Mouse (Mus musculus) embryo, embryonic 11.5 days (tissue): ENCODE results near the gene Rhov.

Experiments
- DNase-seq: peaks from one replicate; pipeline ENCODE4 v3.0.0-alpha.2; 2012; ENCODE audit warnings: low read depth, low spot score

The Rhov gene

DNA sequence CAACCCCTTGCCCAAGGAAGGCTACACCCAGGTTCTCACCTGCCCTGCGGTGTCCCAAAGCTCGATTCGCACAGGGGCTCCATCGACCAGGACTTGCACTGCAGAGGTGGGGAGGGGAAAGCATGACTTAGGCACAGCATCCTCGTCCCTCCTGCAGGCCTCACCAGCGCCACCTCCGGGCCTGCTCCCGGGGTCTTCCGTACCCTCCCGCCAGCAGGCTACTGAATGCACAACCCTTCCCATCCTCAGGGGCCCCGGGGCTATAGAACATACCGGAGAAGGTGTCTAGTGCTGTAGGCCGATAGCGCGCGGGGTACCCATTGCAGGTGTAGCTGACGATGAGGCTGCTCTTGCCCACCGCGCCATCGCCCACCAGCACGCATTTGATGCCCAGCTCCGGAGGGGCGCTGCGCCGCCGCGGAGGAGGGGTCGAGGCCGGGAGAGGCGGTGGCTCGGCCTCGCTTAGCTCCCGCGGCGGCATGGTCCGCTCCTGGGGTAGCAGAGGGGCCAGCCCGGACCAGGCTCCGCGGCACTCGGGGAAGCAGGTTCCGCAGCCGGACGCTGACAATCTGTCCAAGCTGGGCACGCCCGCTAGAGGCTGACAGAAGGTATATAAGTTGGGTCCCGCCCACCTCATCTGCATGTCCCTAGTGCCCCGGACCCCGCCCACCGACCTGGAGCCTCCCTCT lies at the start of gene Rhov:
Gene Rhov (minus strand): TSS at position 630 of the 689 bp plus-strand sequence.
- DNase-seq = peak; percentile 40

- DNase-seq = no peak
Measured at GRCm38 (mm10) chr2:119320571-119320970, 49.5 kb upstream of the Rhov start.

DNA sequence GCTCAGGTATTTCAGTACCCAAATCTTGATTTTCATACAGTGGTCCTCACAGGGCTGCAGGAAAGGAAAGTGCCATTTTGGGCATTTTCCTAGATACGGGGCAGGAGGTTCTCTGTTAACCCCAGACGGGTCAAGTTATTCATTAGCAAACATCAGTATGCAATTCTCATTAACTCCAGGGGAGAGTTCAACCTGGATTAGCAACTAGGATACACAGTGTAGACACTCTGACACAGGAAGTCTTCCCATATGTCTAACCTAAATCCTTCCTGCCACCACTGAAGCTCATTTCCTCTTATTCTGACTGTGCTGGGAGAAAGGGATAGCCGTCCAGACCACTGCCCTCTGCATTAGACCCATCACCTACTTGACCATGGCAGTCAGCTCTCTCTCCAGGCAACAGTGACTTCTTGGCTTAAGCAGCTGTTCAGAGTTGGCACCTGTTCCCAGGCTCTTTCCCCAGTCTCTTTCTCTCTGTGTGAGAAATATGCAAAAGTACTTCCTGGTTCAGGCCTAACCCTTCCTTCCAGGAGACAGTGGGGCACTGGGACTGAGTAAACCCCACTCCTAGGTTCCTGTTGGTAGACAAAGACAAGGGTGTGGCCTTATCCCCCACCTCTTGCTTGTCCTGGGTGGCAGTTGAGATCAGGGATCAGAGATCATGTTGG lies 47.1 kb upstream of the Rhov start:
- no peak for DNase-seq

DNA sequence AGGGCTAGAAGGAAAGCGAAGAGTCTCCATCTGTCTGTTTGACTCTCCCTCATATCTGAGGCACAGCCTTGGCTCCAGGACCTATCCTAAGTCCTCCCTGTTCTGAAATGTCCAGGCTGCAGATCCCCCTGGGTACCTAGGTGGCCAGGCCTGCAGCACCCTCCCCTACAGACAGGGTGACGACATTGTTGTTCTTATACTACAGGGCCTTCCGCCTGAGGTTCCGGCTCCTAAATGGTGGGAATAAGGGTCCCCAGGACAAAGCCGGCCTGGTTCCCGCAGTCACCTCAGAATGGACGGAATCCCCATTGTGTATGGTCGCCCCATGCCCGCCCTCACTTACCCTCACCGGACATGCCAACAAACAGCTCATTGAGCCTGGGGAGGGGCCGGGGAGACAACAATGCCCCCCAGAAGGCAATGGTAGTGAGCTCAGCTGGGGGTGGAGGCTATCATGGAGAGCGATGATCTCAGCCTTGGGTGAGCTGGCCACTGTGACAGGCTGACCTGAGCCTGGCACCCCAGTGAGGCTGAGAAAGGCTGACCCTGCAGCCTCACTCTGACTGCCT lies 43.8 kb upstream of the Rhov start:
- DNase-seq = no peak

GRCm38 (mm10) chr2:119313780-119314479 lies 42.9 kb upstream of the Rhov start:
- DNase-seq = no peak

DNA sequence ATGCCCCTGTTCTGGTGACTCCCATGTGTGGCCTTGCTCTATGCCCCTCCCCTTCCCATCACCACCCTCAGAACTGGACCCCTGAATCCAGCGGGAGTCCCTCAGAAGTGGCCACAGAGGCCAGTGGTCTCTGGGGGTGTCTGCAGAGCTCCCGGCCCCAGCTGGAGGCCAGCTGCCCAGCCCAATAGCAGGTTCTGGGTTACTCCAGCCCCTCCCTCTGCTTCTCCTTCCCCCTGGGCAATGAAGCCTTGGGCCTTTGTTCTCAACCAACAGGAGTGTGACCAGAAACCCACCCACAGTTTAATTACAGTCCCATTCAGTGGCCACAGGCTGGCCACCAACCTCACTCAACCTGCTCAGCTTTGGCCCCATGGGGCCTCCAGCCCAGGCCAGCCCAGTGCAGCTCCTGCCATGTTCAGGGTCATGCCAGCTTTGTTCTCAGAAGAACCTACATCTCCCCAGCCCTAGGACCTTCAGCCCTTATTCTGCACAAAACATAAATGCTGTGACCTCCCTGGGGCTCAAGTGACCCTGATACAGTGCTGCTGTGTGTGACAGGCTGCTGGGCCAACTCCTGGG lies 41.4 kb upstream of the Rhov start:
- DNase-seq = no peak

DNA sequence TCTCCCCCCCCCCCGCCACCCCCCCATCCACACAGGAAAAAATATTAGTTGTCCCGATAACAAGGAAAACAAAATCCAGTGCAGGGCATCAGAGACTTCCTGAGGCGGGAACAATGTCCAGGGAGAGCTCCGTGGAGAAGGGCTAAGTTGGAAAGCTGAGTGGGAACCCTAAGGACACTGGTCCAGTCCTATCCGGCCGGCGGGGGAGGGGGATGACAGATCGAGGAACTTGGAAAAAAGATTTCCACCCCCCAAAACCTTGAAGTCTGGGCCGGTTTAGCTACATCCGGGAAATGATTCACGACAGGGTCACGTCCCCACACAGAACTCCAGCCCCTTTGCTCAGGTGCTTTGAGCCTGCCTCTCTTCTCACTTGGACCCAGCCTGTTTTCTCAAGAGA lies 40.5 kb upstream of the Rhov start:
- no peak for DNase-seq

DNA sequence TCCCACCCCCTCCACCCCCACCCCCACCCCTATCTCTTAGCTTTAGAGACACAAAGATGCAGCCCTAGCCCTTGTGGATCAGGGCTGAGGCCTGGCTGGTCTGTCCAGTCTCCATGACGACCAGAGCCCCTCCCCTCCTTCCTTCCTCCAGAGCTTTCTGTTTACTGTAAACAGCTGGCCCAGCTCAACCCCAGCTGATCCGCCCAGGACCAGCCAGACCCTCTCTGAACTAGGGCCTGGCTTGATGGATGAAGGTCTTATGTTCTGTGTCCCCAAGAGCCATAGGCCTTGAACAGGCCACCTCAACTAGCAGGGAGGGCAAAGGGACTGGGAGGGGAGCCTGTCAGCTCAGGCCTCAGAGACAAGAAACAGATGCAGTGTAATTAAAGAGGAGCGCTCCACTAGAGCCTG lies 33.7 kb upstream of the Rhov start:
- DNase-seq = no peak

GRCm38 (mm10) chr2:119304391-119304790 lies 33.3 kb upstream of the Rhov start:
- no peak for DNase-seq

- no peak for DNase-seq
Measured at GRCm38 (mm10) chr2:119302876-119303275, 31.8 kb upstream of the Rhov start.

DNA sequence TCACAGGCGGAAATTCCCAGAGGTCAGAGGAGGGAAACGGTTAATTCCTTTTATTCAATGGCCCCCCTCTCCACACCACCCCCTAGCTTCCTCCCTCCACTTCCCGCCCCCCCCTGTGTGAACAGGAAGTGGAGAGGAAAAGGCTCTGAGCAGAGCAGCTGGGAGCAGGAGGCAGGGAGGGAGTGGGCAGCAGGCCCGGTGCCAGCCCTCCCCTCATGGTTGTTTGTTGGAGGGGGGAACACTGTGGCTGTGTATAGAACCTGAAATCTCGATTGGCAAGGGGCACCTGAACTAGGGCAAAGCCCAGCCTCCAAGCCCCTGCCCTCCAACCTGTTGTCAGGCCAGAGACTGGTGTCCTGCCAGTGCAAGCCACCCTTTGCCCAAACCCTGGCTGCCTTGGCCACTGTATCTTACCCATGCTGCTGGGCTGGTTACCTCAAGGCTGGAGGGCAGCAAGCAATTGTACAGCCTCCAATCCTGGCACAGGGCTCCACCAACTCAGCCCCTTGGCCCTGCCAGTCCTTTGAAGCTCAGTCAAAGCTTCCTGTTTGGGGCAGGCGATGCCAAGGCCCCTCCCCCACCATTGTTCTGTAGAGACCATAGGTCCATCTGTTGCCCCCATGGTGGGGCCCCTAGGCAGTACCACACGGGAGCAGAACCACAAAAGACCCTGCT lies 29.9 kb upstream of the Rhov start:
- DNase-seq = no peak

GRCm38 (mm10) chr2:119299981-119300818 lies 29.1 kb upstream of the Rhov start:
- DNase-seq = peak; percentile 76

DNA sequence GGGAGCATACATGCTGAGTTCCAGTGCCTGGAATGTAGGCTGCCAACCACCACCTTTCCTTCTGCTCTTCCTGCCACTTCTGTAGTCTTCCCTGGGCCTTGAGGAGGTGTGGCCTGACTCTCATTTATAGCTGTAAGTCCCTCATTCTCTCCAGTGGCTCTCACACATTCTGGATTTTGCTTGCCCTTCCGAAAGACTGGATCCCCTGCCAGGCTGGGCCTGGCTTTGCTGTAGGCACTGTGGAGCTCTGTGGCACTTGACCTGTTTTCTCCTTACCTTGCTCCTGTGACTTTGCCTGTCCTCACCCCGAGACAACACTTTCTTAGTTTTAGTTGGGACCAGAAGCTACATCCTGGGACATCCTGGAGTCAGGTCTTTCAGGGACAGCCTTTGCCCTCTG lies 27.8 kb upstream of the Rhov start:
- DNase-seq = no peak

- no peak for DNase-seq
Measured at GRCm38 (mm10) chr2:119298330-119298729, 27.3 kb upstream of the Rhov start.

DNA sequence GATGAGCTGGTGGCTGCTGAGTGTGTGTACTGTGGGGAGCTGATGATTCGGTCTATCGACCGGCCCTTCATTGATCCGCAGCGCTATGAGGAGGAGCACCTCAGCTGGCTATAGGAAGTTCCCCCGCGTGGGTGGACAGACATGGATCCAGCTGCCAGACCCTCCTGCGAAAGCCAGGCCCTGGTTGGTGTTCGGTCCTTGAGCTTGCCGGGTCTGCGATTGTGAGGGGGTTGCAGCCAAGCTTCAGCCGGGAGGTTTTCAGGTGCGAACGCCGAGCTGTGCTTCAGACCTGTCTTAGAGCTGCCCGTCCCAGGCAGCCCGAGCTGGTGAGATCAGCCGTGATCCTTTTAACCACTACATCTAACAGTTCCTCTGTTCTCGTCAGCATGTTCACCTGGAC lies 26.4 kb upstream of the Rhov start:
- no peak for DNase-seq

DNA sequence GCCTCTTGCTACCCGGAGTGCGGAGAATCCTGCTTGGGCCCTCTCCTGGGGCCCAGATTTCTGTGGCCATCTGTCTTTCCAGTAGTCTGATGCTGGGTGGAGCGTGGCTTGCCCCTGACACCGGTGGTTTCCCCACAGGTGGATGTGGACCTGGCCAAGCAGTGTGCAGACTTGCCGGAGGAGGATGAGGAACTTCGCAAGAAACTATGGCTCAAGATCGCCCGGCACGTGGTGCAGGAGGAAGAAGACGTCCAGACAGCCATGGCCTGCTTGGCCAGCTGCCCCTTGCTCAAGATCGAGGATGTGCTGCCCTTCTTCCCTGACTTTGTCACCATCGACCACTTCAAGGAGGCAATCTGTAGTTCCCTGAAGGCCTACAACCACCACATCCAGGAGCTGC lies 25.7 kb upstream of the Rhov start:
- no peak for DNase-seq

DNA sequence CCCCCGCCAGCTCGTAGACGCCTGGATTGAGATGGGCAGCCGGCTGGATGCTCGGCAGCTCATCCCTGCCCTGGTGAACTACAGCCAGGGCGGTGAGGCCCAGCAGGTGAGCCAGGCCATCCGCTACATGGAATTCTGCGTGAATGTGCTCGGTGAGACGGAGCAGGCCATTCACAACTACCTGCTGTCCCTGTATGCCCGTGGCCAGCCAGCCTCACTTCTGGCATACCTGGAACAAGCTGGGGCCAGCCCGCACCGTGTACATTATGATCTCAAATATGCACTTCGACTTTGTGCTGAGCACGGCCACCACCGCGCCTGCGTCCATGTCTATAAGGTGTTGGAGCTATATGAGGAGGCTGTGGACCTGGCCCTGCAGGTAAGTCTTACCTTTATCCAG lies 23.3 kb upstream of the Rhov start:
- no peak for DNase-seq

DNA sequence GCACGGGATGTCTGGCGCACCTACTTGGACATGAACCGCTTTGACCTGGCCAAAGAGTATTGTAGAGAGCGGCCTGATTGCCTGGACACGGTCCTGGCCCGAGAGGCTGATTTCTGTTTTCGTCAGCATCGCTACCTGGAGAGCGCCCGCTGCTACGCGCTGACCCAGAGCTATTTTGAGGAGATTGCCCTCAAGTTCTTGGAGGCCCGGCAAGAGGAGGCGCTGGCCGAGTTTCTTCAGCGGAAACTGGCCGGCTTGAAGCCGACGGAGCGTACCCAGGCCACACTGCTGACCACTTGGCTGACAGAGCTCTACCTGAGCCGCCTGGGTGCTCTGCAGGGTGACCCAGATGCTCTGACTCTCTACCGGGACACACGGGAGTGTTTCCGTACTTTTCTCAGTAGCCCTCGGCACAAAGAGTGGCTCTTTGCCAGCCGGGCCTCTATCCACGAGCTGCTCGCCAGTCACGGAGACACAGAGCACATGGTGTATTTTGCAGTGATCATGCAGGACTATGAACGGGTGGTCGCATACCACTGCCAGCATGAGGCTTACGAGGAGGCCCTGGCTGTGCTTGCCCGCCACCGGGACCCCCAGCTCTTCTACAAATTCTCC lies 22.8 kb upstream of the Rhov start:
- no peak for DNase-seq

GRCm38 (mm10) chr2:119293311-119293710 lies 22.2 kb upstream of the Rhov start:
- DNase-seq = no peak

DNA sequence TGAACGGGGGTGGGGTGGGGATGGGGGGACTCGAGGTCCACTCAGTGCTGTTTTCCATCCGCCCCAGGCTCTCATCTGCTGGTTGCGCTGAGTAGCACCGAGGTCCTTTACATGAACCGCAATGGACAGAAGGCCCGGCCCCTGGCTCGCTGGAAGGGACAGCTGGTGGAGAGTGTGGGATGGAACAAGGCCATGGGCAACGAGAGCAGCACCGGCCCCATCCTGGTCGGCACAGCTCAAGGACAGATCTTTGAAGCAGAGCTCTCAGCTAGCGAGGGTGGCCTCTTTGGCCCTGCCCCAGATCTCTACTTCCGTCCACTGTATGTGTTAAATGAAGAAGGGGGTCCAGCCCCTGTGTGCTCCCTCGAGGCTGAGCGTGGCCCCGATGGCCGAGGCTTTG lies 21.8 kb upstream of the Rhov start:
- DNase-seq = no peak
